Mouse (Mus musculus) layer of hippocampus, postnatal 25 days (tissue): ENCODE measurements around the gene Ptcd2. TPM values are rescaled to one million over a fixed set of nuclear protein-coding genes. Genes with fewer than 3 reads are reported as not detected.

Experiments
- DNase-seq, 2 experiments: peaks; one replicate each; pipeline ENCODE4 v3.0.0; 2022; ENCODE audit warnings: mixed read lengths in 2 of 2, low spot score in 1 of 2; ENCODE audit errors: extremely low spot score in 1 of 2
- total RNA-seq, 2 experiments: library from RNA; stranded (reverse); gene quantifications; 2 replicates each; pipeline ENCODE4 v1.2.3; 2021

Ptcd2 gene
- 10 to 100 TPM; 28.2 to 33.0 TPM for total RNA-seq

GRCm38 (mm10) chr13:99344599-99345575 lies at the start of gene Ptcd2, which contains the start of gene Mrps27:
TSS of gene Ptcd2 (minus strand) at chr13:99344705.
TSS of gene Mrps27 (plus strand) at chr13:99344786.
- DNase-seq: peak; percentile 97 to 98

DNA sequence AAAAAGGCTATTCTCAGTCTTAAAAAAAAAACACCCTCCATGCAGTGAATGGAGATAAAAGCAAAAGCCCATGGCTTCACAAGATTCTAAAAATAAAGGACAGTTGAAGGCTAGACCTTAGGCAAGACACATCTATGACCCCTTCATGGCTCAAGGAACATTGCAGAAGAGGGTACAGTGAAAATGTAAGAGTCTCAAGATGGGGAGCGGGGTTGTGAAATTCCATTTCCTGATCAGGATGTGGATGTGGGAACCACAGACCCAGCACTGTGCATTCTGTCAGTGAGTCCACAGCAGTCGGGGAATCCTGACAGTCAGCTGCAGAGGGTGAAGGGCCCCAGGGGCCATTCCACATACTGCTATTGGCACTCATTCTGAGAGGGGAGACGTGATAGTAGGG lies 48.6 kb upstream of the Ptcd2 start:
- DNase-seq: no peak

- DNase-seq: no peak
Measured at GRCm38 (mm10) chr13:99391417-99391816, 46.9 kb upstream of the Ptcd2 start.

DNA sequence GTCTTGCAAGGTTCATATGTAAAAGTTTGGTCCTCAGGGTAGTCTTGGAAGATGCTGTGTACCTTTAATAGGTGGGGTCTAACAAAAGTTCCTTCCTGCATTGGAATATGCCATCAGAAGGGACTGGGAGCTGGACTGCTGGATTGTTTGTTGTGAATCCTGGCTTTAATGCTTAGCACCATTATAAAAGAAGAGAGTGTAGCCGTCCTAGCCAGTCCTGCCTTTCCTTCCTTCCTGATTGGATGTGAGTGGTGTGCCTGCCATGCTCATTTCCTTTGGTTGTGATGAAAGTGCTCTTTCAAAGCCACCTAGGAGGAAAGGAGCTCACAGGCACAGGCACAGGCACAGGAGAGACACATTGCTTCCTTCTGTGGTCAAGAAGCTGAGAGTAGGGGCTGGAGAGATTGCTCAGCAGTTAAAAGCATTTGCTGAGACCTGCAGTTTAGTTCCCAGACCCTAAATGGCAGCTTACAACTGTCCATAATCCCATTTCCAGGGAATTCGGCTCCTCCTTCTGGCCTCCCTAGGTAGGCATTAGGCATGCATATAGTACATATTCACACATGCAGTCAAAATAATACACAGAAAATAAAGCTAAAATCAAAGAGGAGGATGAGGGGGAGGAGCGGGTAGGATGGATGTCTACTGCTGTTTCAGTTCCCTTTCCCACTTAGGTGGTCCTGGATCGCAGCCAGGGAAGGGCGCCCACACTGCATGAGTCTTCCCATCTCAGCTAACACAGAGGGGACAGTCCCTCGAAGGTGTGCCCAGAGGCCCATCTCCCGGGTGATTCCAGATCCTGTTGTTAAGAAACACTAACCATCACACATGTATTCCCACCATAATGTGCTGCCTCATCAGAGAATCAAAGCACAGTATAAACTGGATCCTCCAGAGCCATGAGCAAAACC lies 43.7 kb upstream of the Ptcd2 start:
- DNase-seq: no peak

DNA sequence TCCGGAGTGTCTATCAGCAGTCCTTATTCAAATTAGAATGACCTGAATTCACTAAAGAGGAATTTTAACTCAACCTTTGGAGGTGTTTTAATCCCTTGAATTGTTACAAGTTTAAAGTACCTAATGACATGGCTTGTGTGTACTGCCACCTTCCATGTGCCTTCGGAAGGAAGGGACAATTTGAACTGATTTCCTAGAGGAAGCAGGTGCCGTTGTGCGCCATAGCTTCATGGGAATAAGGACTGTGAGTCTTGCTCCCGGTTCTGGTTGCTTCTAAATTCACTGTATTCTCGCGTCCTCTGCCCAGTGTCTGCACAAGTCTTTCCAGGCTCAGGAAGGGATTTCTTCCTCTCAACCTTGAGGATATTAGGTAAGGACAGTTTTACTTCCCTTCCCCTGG lies 41.8 kb upstream of the Ptcd2 start:
- DNase-seq: no peak

GRCm38 (mm10) chr13:99385911-99386310 lies 41.4 kb upstream of the Ptcd2 start:
- no peak for DNase-seq

DNA sequence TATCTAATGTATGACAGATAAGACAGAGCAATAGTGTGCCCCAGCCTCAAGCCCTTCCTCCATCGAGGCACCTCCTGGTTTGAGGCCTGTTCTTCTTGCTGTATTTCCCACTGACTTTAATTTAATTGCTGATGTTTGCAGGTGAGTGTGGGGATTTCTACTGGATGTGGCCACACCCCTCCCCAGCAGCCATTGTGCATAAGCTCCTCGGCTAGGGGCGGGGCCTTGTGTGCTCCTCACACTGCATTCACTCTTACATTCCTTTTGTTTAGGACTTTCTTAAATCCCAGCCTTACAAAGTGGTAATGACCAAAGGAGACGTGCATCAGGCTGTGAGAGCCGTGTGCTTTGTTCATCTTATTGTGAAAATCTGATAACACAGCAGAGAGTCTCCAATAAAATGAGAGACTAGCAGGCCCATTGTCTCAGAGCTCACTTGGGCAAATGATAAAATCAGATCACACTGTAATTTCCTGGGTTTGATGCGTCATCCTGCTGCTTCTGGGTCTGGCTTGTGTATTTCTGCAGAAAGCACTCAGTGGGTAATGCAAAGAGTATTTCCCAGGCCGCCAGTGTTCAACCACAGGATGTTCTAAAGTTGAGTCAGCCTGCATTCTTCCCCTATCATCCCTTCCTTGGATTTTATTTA lies 40.2 kb upstream of the Ptcd2 start:
- DNase-seq: no peak

- no peak for DNase-seq
Measured at GRCm38 (mm10) chr13:99382373-99382772, 37.9 kb upstream of the Ptcd2 start.

DNA sequence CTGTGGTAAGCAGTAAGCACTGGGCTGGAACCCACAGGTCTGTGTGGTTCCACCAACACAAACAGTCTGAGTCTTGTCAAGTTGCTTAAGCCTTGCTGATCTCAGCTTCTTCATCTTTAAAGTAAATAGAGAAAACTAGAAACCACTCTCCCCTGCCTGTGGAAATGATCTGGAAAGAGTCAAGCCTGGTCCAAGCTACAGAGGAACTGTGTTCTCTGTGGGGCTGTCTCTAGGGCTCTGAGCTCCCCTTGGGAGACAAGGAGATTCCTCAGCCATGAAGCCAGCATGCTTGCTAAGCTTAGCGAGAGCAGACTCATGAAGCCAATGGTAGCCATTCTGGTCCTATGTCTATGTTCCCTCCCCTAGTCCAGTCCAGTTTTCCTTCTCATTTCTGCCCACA lies 33.7 kb upstream of the Ptcd2 start:
- DNase-seq: no peak

GRCm38 (mm10) chr13:99377055-99377454 lies 32.5 kb upstream of the Ptcd2 start:
- no peak for DNase-seq

DNA sequence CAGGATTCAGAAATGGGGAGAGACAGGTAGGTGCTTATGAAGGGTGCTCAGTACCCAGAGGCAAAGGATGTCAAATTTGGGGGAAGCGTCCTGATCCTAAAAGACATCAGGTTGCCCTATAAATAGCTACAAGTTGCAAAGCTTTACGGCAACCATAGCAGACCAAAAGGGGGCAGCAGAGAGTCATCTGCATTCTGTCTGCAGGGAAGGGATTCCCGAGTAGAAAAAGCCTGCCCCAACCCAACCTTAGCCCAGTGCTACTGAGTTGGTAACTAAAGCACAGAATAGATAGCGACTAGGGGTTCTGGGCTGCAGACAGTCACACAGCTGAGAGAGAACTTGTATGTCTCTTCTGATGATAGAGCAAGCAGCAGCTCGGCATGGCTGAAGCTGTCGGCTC lies 31.0 kb upstream of the Ptcd2 start:
- peak; percentile 68 to 94 for DNase-seq

DNA sequence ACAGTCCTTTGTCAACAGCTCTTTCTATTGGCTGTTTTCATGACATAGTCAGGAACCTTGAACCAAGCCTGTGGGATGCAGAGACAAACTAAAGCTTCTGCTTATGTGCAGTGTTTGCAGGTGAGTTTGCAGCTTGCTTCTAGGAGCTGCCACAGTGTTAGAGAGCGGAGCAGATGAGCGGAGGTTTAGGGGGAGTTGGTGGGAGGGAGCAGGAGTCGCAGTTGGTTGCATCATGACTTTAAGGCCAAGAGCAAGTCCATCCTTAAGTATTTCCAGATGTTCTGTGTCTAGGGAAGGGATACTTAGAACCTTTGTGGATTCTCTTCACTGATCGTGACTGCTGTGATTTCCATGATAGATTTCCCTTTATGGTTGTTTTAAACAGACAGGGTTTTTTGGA lies 29.7 kb upstream of the Ptcd2 start:
- no peak for DNase-seq

DNA sequence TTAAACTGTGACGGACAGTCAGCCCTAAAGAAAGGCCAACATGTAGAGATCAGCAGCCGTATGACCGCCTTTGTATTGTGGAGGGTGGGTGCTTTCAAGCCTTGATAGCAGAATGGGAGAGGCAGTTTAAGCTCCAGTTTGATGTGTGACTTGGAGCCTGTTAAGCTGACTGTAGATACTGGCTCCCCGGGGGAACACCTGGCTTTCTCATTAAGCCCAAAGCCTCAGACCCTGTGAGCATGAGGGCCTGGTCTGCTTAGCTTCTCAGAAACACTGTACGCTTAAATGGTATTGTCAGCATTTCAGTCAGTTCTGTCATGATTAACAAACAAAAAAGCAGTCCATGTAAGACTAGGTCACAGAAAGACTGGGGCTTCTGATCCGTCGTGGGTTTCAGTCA lies 29.2 kb upstream of the Ptcd2 start:
- DNase-seq: no peak

DNA sequence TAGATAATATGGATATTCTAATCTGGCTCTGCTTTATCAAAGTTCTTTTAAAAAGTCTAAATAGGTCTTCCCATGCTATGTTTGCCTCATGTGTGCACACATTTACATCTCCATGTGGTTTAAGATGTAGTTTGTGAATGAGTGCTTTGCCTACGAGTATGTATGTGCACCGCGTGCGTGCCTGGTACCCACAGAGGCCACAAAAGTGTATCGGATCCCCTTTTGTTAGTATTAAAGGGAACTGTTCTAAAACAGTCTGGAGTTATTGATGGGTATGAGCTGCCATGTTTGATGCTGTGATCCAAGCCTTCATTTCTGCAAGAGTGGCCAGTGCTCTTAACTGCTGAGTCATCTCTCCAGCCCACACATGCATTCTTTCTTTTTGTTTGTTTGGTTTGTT lies 26.8 kb upstream of the Ptcd2 start:
- DNase-seq: no peak

DNA sequence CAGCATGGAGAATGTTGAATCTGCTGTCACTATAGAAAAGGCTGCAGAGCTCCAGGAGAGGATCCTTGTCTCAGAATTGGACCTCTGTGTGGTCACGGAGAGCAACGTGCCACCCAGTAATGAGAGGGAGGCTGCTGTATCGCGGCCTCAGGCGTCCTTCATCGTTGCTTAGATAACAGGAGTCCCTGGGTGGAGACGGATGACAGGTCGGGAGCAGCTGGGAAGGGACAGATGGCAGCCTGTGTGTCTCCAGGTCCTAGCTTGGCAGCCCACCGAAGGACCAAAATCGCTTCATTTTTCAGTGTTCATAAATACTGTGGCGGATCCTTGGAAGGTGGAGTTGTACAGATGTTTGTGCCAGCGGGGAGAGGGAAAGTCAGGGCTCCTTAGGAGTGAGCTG lies 24.6 kb upstream of the Ptcd2 start:
- DNase-seq: peak in 1 of 2 experiments; percentile 14

DNA sequence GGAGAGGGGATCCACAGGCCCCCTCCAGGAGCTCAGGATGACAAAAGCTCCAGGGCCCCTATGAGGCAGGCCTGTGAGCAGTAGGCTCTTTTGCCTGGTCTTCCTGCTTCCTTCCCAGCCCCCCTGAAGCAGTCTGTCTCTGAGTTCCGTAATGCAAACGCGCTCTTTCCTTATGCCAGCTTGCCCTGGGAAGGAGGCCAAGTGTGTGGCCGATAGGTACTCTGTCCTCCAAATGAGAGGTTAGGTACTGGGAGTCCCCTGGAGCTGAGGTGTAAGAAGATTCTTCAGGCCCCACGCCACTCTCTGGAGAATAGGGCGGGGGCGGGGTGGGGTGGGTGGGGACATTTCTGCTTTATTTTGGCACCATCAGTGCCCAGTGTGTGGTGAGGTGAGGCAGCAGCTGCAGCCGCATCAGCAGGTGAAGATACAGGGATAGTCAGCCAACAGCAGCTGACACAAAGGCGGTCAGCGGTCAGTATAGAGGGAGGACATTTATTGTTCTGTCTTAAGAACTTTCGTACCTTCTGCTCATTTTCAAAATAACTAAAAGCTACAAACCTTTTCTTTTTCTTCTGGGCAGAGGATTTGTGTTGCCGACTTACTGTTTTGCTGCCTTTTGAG lies 23.2 kb upstream of the Ptcd2 start:
- no peak for DNase-seq

- peak in 1 of 2 experiments; percentile 55 for DNase-seq
Measured at GRCm38 (mm10) chr13:99366422-99367175, 22.1 kb upstream of the Ptcd2 start.

GRCm38 (mm10) chr13:99363866-99364265 lies 19.4 kb upstream of the Ptcd2 start:
- DNase-seq: peak; percentile 40 to 56

DNA sequence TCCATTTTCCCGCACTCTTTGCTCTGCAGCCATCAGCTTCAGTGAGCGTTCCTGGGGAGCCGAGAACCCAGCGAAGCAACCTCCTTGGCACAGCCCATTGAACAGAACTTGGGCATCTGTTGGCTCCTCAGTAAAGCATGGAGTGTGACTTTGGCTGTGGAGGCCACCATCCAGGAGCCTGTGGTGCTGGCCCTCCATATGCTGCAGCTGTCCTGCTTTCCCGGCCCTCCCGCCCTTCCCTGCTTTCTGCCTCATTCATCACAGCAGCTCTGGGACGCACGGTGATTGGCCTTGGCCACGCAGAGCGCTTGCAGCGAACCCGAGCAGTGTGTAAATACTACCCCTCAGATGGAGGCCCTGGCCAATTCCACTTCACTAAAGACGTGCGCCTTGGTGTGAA lies 14.4 kb upstream of the Ptcd2 start:
- no peak for DNase-seq
